Mouse (Mus musculus): ENCODE measurements around the gene Msl1.
A peak's percentile ranks its signal among the peaks of the same experiment; 100 is the strongest.

DNA sequence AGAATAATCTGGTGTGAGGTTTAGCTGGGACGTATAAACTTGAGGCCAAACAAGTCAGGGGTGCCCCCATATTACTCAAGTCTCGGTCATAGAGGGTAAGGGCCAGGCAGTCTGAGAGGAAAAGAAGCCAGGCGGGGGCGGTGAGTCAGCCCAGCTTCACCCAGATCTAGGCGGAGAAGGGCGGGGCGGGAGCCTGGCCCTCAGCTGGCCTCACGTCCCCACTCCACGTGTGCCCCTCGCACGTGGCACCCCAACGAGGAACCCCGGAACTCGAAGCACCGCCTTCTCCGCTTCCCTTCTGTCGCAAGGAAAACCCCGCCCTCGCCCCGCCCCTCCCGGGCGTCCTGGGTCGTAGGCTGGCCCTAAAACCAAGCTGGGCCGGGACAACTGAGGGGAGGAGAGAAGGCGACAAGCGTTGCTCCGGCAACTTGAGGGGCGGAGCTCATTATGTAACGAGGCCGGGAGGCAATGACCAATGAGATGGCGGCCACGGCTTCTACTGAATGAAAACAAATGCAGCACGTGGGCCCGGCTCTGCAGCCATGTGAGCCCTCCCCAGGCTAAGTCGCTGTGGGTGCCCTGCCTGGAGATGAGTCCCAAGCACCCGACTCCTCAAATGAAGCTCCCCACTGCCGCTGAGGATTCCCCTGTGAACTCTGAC is 21.6 kb upstream of the Msl1 start:
- TF ChIP-seq POLR2A (IDR thresholded peaks at IDR 0.05; ENCODE audit: borderline replicate concordance, insufficient read depth, low read length) = peak; percentile 66; the same call in 1 of the 2 replicates
- no peak; the same call in 1 of the 2 replicates for TF ChIP-seq CTCF (IDR thresholded peaks at IDR 0.05; ENCODE audit: borderline replicate concordance, insufficient read depth, low read depth, low read length)
